Mouse (Mus musculus) C2C12 (cell line): ENCODE measurements around the gene Csmd2. TPM values are rescaled to one million over a fixed set of nuclear protein-coding genes. Genes with fewer than 3 reads are reported as not detected.

Experiments
- H3K27me3 ChIP-seq: one replicate; pipeline ENCODE4 v1.6.1; 2011; ENCODE audit not compliant: control insufficient read depth, insufficient read depth, insufficient read length
- H3K36me3 ChIP-seq: one replicate; pipeline ENCODE4 v1.6.1; 2011; ENCODE audit not compliant: control insufficient read depth, insufficient read depth
- H3K4me3 ChIP-seq: one replicate; pipeline ENCODE4 v1.5.1; 2011; ENCODE audit warnings: mild to moderate bottlenecking, control low read depth; ENCODE audit not compliant: poor library complexity, insufficient read depth, severe bottlenecking
- H3K79me2 ChIP-seq: one replicate; pipeline ENCODE4 v1.6.1; 2011; ENCODE audit not compliant: control insufficient read depth, insufficient read depth
- H3K79me3 ChIP-seq: one replicate; pipeline ENCODE4 v1.6.1; 2011; ENCODE audit warnings: low read depth, control low read depth
- H3ac ChIP-seq: one replicate; pipeline ENCODE3; 2011; ENCODE audit warnings: low read depth; ENCODE audit not compliant: control insufficient read depth, insufficient read length
- CEBPB ChIP-seq: IDR thresholded peaks from one replicate; pipeline ENCODE4 v1.6.1; 2011; ENCODE audit warnings: low read depth, mild to moderate bottlenecking, control low read depth, moderate library complexity
- CTCF ChIP-seq: IDR thresholded peaks from one replicate; pipeline ENCODE4 v1.5.1; 2011; ENCODE audit not compliant: control insufficient read depth, insufficient read depth, insufficient read length
- FOSL1 ChIP-seq: IDR thresholded peaks from one replicate; pipeline ENCODE4 v1.8.0; 2011; ENCODE audit warnings: mild to moderate bottlenecking, low read length; ENCODE audit not compliant: poor library complexity, insufficient read depth, severe bottlenecking
- MAX ChIP-seq: IDR thresholded peaks from one replicate; pipeline ENCODE4 v1.6.1; 2011; ENCODE audit warnings: mild to moderate bottlenecking, control low read depth
- MYOD1 ChIP-seq: IDR thresholded peaks from one replicate; pipeline ENCODE4 v1.6.1; 2011; ENCODE audit warnings: low read depth; ENCODE audit not compliant: control insufficient read depth, insufficient read length
- MYOG ChIP-seq: IDR thresholded peaks from one replicate; pipeline ENCODE4 v1.6.1; 2011; ENCODE audit not compliant: control insufficient read depth, insufficient read length; ENCODE audit errors: extremely low read depth
- USF1 ChIP-seq: IDR thresholded peaks from one replicate; pipeline ENCODE4 v1.6.1; 2011; ENCODE audit warnings: low read depth, mild to moderate bottlenecking, control low read depth, moderate library complexity
- polyA plus RNA-seq: library from polyadenylated mRNA; unstranded; fragments of >200 nt; fragmentation: generic; extraction: Trizol; gene quantifications from one replicate; pipeline ENCODE4 v1.2.1, GENCODE M21; 2012; ENCODE audit warnings: missing spikeins

Csmd2 gene
- polyA plus RNA-seq, 1 experiment, result not detected

DNA sequence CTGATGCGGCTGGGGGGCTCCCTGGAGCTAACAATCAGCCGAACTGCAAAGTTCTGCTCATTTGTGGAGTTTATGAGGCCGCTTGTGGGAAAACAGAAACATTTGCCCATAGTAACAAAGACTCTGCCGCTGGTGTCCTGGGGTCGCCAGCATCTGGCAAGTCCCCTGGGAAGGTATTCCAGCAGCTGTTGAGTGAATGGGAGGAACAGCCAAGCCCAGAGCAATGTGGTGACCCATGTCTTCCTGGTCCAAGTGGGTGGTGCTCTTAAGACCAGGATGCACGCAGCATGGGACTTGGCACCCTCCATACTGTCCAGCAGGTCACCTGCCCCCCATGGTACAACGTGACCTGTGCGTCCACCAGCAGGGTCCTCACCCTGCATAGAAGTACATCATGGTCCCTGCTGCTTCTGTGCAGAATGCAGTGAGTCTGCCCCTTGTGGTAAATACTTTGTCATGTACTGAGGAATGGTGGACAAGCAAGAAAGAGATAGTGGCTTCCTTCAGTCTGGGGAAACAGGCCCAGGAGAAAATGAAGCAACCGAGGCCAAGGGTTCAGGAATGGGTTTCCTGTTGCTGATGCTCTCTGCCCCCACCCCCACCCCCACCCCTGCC lies 281.7 kb downstream of the Csmd2 start:
- H3K79me2 ChIP-seq, result no peaks in the 10 kb centered on the region
- TF ChIP-seq USF1 (no peak), MYOD1 (no peak), MYOG (no peak), CEBPB (no peak), FOSL1 (no peak), MAX (no peak), CTCF (no peak)
- no peaks in the 10 kb centered on the region for H3K36me3 ChIP-seq
- no peaks in the 10 kb centered on the region for H3K27me3 ChIP-seq
- H3K4me3 ChIP-seq, result no peak overlapping the region
- H3ac ChIP-seq, result no peak overlapping the region
- H3K79me3 ChIP-seq, result no peaks in the 10 kb centered on the region

DNA sequence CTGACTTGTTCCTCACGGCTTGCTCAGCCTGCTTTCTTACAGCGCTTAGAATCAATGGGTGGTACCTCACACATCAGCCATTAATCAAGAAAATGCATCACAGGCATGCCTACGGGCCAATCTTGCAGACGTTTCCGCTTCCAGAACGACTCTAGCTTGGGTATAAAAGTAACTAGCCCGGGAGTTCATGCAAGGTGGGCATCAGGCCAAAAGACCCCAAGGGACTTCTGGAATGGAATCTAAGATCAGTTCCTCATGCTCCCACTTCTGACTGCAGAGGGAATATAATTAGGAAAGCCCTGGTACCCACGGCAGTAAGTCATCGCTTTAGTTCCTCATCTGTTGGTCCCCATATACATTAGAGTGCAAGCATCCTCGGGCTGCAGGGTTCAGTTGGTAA lies 282.5 kb downstream of the Csmd2 start:
- Histone ChIP-seq H3K36me3 (no peaks in the 10 kb centered on the region), H3K79me3 (no peaks in the 10 kb centered on the region), H3K27me3 (no peaks in the 10 kb centered on the region), H3K79me2 (no peaks in the 10 kb centered on the region), H3ac (no peak overlapping the region), H3K4me3 (no peak overlapping the region)
- TF ChIP-seq CTCF (no peak), FOSL1 (no peak), MYOG (no peak), USF1 (no peak), CEBPB (no peak), MAX (no peak), MYOD1 (no peak)

DNA sequence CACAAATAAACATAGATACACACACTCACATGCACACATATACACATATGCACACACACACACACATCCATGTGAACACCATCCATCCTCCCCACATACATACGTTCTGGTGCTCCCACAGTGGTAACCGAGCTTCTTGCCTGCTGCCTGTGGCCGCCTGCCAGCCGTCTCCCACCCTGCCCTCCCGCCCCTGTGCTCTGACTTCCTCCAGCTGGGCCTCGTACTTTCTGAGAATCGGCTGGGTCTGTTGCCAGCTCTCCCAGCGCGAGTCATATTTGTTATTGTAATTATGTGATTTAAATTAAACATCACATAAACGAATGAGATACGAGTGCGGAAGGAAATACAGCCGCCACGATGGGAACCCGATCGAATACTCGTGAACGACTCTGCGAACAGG lies 283.3 kb downstream of the Csmd2 start:
- Histone ChIP-seq H3K27me3 (no peaks in the 10 kb centered on the region), H3K4me3 (no peak overlapping the region), H3K79me2 (no peaks in the 10 kb centered on the region), H3ac (no peak overlapping the region), H3K36me3 (no peaks in the 10 kb centered on the region), H3K79me3 (no peaks in the 10 kb centered on the region)
- TF ChIP-seq MYOG, result no peak
- TF ChIP-seq CEBPB, result no peak
- TF ChIP-seq FOSL1, result no peak
- no peak for TF ChIP-seq MYOD1
- TF ChIP-seq CTCF, result no peak
- TF ChIP-seq MAX, result no peak
- TF ChIP-seq USF1, result no peak

DNA sequence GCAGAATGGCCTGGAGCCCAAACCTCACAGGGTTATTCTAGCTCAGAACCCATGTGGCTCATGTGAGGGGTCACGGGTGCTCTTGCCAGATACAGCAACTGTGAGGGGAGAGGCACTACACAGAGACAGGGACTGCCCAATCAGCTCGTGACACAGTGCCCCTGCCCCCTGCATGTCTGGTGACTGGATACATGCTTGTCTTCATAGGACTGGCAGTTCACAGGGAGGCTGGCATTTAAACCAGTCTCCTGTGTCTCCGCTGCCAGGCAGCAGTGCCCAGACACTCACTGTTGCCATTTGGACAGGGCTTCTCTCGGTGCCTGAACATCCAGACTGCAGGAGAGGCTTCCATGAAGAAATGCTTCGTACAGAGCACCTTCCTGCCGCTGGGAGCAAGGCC lies 284.8 kb downstream of the Csmd2 start:
- Histone ChIP-seq H3K27me3 (no peaks in the 10 kb centered on the region), H3K79me3 (no peaks in the 10 kb centered on the region), H3K79me2 (no peaks in the 10 kb centered on the region), H3ac (no peak overlapping the region), H3K36me3 (no peaks in the 10 kb centered on the region), H3K4me3 (no peak overlapping the region)
- TF ChIP-seq CTCF (no peak), CEBPB (no peak), USF1 (no peak), FOSL1 (no peak), MYOG (no peak), MYOD1 (no peak)

DNA sequence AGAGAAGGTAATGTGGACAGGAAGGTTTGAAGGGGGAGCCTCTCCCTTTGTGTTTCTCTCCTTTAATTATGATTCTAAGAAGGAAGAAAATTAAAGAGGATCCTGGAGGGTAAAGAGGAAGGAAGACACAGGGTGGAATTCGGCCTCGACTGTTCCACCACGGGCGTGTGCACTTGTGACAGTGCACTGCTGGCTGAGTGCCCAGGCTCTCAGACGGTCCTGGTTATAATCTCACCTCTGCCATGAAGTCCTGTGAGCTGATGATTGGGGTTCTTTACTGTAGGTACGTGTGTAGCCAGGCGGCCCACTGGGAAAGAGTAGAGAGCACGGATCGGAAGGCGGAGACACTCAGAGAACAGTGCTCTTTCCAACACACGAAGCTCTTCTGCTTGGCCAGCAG lies 285.5 kb downstream of the Csmd2 start:
- no peak for TF ChIP-seq CEBPB
- TF ChIP-seq MYOD1, result no peak
- TF ChIP-seq USF1, result no peak
- no peak for TF ChIP-seq MAX
- TF ChIP-seq MYOG, result no peak
- no peak for TF ChIP-seq FOSL1
- no peak for TF ChIP-seq CTCF
- Histone ChIP-seq H3K36me3 (no peaks in the 10 kb centered on the region), H3K79me2 (no peaks in the 10 kb centered on the region), H3K27me3 (no peaks in the 10 kb centered on the region), H3K79me3 (no peaks in the 10 kb centered on the region), H3K4me3 (no peak overlapping the region), H3ac (no peak overlapping the region)

DNA sequence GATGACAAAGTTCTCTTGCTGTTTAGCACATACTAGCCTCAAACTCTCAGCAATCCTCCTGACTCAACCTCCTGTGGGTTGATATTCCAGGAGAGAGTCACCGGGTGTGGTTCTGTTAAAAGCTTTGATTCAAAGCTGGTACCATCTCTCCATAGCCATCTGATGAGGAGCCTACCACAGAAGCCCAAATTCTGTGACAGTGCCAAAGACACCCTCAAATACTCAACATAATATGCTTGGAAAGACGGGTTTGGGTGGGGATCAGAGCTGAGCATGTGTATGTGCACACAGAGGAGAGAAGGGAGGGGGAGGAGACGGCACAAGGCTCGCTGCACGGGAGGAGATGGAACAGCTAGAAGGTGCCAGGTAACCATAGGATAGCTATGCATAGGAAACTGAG lies 287.5 kb downstream of the Csmd2 start:
- H3K4me3 ChIP-seq, result no peak overlapping the region
- no peaks in the 10 kb centered on the region for H3K79me2 ChIP-seq
- no peak overlapping the region for H3ac ChIP-seq
- no peaks in the 10 kb centered on the region for H3K79me3 ChIP-seq
- no peak for TF ChIP-seq CTCF
- H3K36me3 ChIP-seq, result no peaks in the 10 kb centered on the region
- H3K27me3 ChIP-seq, result no peaks in the 10 kb centered on the region
